Mouse (Mus musculus) lung, postnatal 0 days (tissue): Measurements from ENCODE around the gene Cfap61.

Experiments
- CTCF ChIP-seq: IDR thresholded peaks from 2 replicates; pipeline ENCODE4 v1.5.1; 2016; ENCODE audit warnings: antibody characterized with exemption, mild to moderate bottlenecking
- EP300 ChIP-seq: IDR thresholded peaks from 2 replicates; pipeline ENCODE4 v1.6.1; 2016; ENCODE audit warnings: antibody characterized with exemption, mild to moderate bottlenecking, control low read depth

DNA sequence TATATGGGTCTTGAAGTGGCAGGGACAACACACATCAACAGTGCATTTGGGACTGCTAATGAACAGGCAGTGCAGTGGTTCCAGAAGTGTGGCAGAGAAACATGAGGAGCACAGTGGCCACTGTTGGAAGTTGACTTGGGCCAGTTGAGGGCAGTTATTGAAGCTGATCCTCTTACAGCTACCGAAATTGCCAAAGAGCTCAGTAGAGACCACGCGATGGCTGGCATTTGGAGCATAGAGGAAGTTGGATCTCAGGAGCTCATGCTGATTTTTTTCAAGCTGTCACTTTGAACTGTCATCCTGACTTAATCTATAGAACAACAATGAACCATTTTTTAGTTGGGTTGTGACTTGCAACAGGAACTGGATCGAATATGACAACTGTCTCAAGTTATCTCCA, 145.7 kb downstream of the Cfap61 start:
- TF ChIP-seq EP300 (no peak), CTCF (no peak)
